Mouse (Mus musculus) heart, embryonic 11.5 days (tissue): ENCODE data around the gene Asb17. TPM values are rescaled to one million over a fixed set of nuclear protein-coding genes. Genes with fewer than 3 reads are reported as not detected.

Source experiments
- ATAC-seq: fragments of 200-750 bp; cut with Nextera tagmentation; replicated peaks from 2 replicates; pipeline ENCODE4 v1.8.0; 2017; ENCODE audit warnings: moderate library complexity; ENCODE audit not compliant: insufficient number of reproducible peaks, low FRiP score, low TSS enrichment
- H3K27ac ChIP-seq: fragments of 300-500 bp; sonication (generic); 2 replicates; pipeline ENCODE4 v1.5.1; 2014; ENCODE audit warnings: mild to moderate bottlenecking, low read depth, low read length
- H3K27me3 ChIP-seq: fragments of 300-500 bp; sonication (generic); 2 replicates; pipeline ENCODE4 v1.6.1; 2014; ENCODE audit warnings: mild to moderate bottlenecking, low read length, mixed read lengths; ENCODE audit not compliant: control insufficient read depth, insufficient read depth
- H3K36me3 ChIP-seq: fragments of 300-500 bp; sonication (generic); 2 replicates; pipeline ENCODE4 v1.6.1; 2014; ENCODE audit warnings: mild to moderate bottlenecking, low read length, moderate library complexity, mixed read lengths; ENCODE audit not compliant: control insufficient read depth, insufficient read depth
- H3K4me1 ChIP-seq: fragments of 300-500 bp; sonication (generic); 2 replicates; pipeline ENCODE4 v1.6.1; 2014; ENCODE audit warnings: low read length; ENCODE audit not compliant: control insufficient read depth, insufficient read depth
- H3K4me2 ChIP-seq: fragments of 300-500 bp; sonication (generic); 2 replicates; pipeline ENCODE4 v1.6.1; 2014; ENCODE audit warnings: mild to moderate bottlenecking, moderate library complexity
- H3K4me3 ChIP-seq: fragments of 300-500 bp; sonication (generic); 2 replicates; pipeline ENCODE4 v1.5.1; 2014; ENCODE audit warnings: low read depth, low read length
- H3K9ac ChIP-seq: fragments of 300-500 bp; sonication (generic); 2 replicates; pipeline ENCODE4 v1.6.1; 2014; ENCODE audit warnings: mild to moderate bottlenecking, low read depth, low read length, moderate library complexity
- H3K9me3 ChIP-seq: fragments of 300-500 bp; sonication (generic); replicated peaks from 2 replicates; pipeline ENCODE4 v1.6.1; 2016; ENCODE audit warnings: low read length; ENCODE audit not compliant: control insufficient read depth
- WGBS: fragments of 180-500 bp; shearing (Covaris S2); extraction: QIAGEN DNeasy Blood & Tissue Kit; methylation state at CpG from one replicate; pipeline ENCODE4 v1.1.7; 2014; ENCODE audit not compliant: insufficient replicate concordance; 5-methylcytosine and 5-hydroxymethylcytosine counted together
- polyA plus RNA-seq: library from polyadenylated mRNA; unstranded; fragments of >200 nt; fragmentation: Nextera tagmentation; extraction: Ambion mirVana; gene quantifications from 2 replicates; pipeline ENCODE4 v1.2.1, GENCODE M21; 2014

Gene Asb17
- polyA plus RNA-seq, 1 experiment from 2014 or later = 2.7 TPM

- Histone ChIP-seq H3K27me3 (no peaks in the 10 kb centered on the region), H3K4me2 (no peak overlapping the region), H3K9ac (0 out of 2 replicates have a peak overlapping the region, but pooled peaks have one; percentile 28), H3K27ac (peak overlapping the region; percentile 70), H3K9me3 (no peaks in the 10 kb centered on the region), H3K4me3 (no peak overlapping the region), H3K4me1 (no peaks in the 10 kb centered on the region; the same call in 1 of the 2 replicates), H3K36me3 (no peaks in the 10 kb centered on the region)
- WGBS = 84% methylated on average over 9 of the region's 9 CpGs
- peak; percentile 54; the same call in 1 of the 2 replicates for ATAC-seq
Observed at GRCm38 (mm10) chr3:153806773-153807443, 37.1 kb upstream of the Asb17 start.

DNA sequence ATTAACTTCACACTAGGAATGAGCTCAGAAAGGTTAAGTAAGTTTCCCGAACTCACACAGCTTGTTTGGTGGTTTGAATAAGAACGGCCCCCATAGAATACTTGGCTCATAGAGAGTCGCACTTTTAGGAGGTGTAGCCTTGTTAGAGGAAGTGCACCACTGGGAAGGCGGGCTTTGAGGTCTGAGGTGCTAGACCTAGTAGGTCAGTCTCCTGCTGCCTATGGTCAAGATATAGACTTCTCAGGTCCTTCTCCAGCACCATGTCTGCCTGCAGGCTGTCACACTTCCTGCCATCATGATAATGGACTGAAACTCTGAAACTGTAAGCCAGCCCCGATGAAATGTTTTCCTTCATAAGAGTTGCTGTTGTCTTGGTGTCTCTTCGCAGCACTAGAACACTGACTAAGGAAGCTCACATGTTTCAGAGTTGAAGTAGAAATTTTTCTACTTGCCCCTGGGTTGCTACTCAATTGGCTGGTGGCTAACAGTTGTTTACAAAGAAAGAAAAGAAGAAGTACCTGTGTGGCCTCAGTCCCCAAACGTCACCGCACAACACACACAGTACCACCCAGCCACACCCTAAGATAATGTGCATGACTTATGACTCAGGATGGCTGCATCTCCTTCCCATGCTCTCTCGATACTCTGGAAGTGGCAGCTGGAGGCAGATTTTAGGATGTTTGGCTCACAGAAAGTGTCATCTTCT is 36.4 kb upstream of the Asb17 start:
- Histone ChIP-seq H3K36me3 (no peaks in the 10 kb centered on the region), H3K27me3 (no peaks in the 10 kb centered on the region), H3K4me2 (no peak overlapping the region), H3K4me3 (no peak overlapping the region), H3K9me3 (no peaks in the 10 kb centered on the region), H3K27ac (peak overlapping the region; percentile 70), H3K9ac (0 out of 2 replicates have a peak overlapping the region, but pooled peaks have one; percentile 28), H3K4me1 (no peaks in the 10 kb centered on the region; the same call in 1 of the 2 replicates)
- peak; percentile 78 for ATAC-seq
- 76% methylated on average over 9 of the region's 9 CpGs for WGBS

DNA sequence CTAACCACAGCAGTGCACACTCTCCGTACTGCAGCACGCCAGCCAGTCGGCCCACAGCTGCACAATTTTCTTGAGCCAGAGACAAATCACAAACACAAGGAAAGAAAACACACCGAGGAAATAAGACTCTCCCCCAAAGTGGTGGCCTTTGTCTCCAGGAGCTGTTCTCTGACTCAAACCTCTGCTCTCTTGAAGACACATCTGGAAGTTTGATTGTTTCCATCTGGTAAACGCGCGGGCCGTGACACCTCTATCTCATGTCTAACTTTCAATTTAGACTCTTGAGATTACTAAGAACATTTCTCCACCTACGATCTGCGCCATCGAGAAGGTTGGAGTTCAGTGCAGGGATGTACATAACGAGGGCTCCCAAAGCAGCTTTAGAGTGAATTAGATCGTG is 35.6 kb upstream of the Asb17 start:
- no peaks in the 10 kb centered on the region for H3K27me3 ChIP-seq
- no peak overlapping the region for H3K27ac ChIP-seq
- ATAC-seq = no peak
- H3K4me1 ChIP-seq = no peaks in the 10 kb centered on the region; the same call in 1 of the 2 replicates
- H3K9ac ChIP-seq = no peak overlapping the region; the same call in 1 of the 2 replicates
- no peak overlapping the region for H3K4me3 ChIP-seq
- H3K9me3 ChIP-seq = no peaks in the 10 kb centered on the region
- H3K4me2 ChIP-seq = no peak overlapping the region
- H3K36me3 ChIP-seq = no peaks in the 10 kb centered on the region
- WGBS = 72% methylated on average over 13 of the region's 13 CpGs

DNA sequence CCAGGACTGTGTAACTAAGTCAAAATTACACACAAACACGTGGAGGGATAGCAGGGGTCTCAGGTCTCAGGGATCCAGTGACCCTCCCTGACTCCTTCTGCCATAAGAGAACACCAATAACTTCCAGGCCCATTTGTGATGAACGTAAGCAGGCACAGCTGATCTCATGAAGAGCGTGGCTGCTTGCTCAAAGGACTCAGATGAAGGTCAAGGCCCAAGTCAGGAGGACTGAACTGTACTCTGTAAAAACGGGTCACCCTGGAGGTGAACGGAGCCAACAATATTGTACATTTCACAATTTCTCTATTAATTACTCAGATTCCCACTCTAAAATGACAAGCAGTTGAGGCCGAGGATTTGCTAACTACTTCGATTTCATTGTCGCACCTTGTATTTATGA is 30.0 kb upstream of the Asb17 start:
- H3K4me3 ChIP-seq = no peak overlapping the region
- H3K27ac ChIP-seq = no peak overlapping the region
- no peaks in the 10 kb centered on the region for H3K27me3 ChIP-seq
- H3K9me3 ChIP-seq = no peaks in the 10 kb centered on the region
- no peaks in the 10 kb centered on the region for H3K36me3 ChIP-seq
- no peak for ATAC-seq
- H3K4me1 ChIP-seq = no peaks in the 10 kb centered on the region
- WGBS = 88% methylated on average over 8 of the region's 8 CpGs
- H3K9ac ChIP-seq = no peak overlapping the region
- no peak overlapping the region for H3K4me2 ChIP-seq

DNA sequence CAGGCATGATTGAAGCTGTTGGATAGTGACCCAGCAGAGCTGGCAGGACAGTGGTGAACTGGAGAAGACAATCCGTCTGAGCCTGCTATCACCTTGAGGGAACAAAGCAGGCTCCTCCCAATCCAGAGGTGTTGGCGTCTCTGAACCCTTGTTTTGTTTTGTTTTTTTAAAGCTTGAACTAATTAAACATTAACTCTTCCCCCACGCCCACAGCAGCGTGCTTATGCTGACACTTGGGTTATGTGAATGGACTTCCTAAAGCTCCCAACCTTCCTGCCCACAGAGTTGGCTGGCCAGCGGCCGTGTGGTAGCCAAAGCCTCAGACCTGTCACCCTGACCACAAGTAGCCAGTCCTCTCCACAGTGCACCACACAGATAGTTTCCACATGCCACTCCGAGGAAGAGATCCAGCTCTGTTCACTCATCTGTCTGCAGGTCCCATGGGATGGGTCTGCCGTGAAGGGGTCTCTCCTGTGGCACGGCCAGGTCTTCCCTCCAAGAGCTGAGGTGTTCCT is 26.6 kb upstream of the Asb17 start:
- H3K9ac ChIP-seq = no peak overlapping the region
- no peak overlapping the region for H3K27ac ChIP-seq
- 84% methylated on average over 9 of the region's 9 CpGs for WGBS
- H3K4me2 ChIP-seq = no peak overlapping the region
- H3K4me1 ChIP-seq = no peaks in the 10 kb centered on the region
- no peaks in the 10 kb centered on the region for H3K36me3 ChIP-seq
- no peak overlapping the region for H3K4me3 ChIP-seq
- ATAC-seq = no peak
- H3K9me3 ChIP-seq = no peaks in the 10 kb centered on the region
- H3K27me3 ChIP-seq = 0 out of 2 replicates have a peak, but pooled peaks cover 2% of the 10 kb centered on the region

DNA sequence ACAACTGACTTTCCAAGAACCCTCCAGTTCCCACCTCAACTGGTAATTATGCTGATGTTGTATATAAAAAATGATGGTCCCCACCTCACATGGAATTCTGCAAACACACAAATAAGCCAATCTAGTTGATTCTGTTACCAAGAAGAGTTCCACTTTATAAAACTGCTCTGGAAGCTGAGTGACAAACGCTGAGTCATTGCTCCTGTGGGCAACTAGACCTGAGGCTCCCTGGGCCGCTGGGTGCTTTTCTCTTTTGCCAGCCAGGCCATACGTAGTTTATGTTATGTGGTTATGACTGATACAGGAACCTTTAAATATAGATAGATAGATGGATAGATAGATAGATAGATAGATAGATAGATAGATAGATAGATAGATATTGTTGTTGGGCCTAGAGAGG is 25.3 kb upstream of the Asb17 start:
- 92% methylated on average over 3 of the region's 3 CpGs for WGBS
- Histone ChIP-seq H3K9me3 (no peaks in the 10 kb centered on the region), H3K9ac (no peak overlapping the region), H3K4me2 (no peak overlapping the region), H3K27ac (no peak overlapping the region), H3K27me3 (0 out of 2 replicates have a peak, but pooled peaks cover 2% of the 10 kb centered on the region), H3K36me3 (no peaks in the 10 kb centered on the region), H3K4me3 (no peak overlapping the region), H3K4me1 (no peaks in the 10 kb centered on the region)
- no peak for ATAC-seq

DNA sequence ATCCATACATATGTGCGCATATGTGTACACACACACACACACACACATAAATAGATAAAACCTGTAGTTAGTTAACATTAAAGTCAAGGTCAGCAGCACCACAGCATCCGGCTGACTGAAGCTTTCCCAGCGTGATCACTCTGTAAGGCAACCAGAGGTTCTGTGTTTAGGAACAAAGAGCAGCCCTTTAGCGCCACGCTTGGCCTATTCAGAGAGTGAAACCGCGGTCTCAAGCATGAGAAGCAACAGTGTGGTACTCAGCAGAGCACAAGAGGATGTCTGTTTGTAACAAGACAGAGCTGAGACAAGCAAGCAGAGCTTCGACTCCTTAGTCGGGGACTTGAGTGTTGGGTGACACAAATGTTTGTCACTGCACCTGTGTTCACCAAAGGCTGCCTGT is 24.6 kb upstream of the Asb17 start:
- 86% methylated on average over 9 of the region's 9 CpGs for WGBS

GRCm38 (mm10) chr3:153823671-153824515 is 20.1 kb upstream of the Asb17 start:
- H3K27ac ChIP-seq = no peak overlapping the region
- H3K36me3 ChIP-seq = no peaks in the 10 kb centered on the region
- whole genome bisulfite sequencing = 76% methylated on average over 11 of the region's 11 CpGs
- no peak overlapping the region for H3K4me2 ChIP-seq
- ATAC-seq = no peak
- H3K9me3 ChIP-seq = no peaks in the 10 kb centered on the region
- H3K4me3 ChIP-seq = no peak overlapping the region
- no peaks in the 10 kb centered on the region for H3K4me1 ChIP-seq
- 0 out of 2 replicates have a peak, but pooled peaks cover 2% of the 10 kb centered on the region for H3K27me3 ChIP-seq
- H3K9ac ChIP-seq = no peak overlapping the region

More for the DNA sequence above, 24.6 kb upstream of the Asb17 start:
- Histone ChIP-seq H3K27ac (no peak overlapping the region), H3K36me3 (no peaks in the 10 kb centered on the region), H3K4me3 (no peak overlapping the region), H3K9ac (no peak overlapping the region), H3K27me3 (0 out of 2 replicates have a peak, but pooled peaks cover 2% of the 10 kb centered on the region), H3K4me1 (no peaks in the 10 kb centered on the region), H3K4me2 (no peak overlapping the region), H3K9me3 (no peaks in the 10 kb centered on the region)
- no peak for ATAC-seq
